Mouse (Mus musculus): Measurements from ENCODE around the gene Sowahc. TPM values are rescaled to one million over a fixed set of nuclear protein-coding genes. Genes with fewer than 3 reads are reported as not detected.

Gene Sowahc
- 0.57 TPM for polyA plus RNA-seq (2017; shearing (Covaris generic))

DNA sequence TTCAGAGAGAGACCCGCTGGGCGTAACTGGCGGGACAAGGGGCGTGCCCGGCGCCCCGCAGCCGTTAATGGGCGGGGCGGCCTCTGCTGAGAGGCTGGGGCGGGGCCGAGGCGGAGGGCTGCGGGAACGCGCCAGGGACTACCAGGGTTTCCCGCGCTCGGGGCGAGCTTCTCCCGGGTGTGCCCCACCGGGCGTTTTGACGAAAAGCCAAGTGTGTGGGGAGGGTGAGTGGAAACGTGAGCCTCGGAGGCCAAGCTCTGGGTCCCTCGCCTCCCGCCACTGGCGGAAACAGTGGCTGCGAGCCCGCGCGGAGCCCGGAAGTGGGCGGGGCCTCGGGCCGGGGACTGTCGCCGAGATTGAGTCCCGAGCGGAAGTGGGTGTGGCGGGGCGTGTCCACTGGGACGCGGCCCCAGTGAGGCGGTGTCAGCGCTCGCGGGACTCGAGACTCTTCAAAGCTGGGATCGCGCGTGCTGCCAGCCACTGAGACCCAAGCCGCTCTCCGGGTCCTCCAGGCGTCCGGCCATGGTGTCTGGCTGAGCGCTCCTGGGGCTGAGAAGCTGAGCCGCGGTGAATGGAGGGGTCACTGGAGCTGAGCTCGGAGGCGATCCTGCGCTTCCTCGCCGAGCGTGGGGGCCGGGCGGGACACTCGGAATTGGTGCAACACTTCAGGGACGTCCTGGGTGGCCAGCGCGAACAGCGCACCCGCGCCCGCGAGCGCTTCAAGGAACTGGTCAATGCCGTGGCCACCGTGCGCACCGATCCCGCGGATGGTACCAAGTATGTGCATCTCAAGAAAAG, at the start of gene Sowahc, which contains the start of gene Sept10:
Gene Sowahc (plus strand): TSS at position 481 of the 798 bp plus-strand sequence.
Gene Sept10 (minus strand): TSS at position 375 of the 798 bp plus-strand sequence.

Other genes starting within 250 kb of the Sowahc start
- 0.38 TPM for gene Sept10, start 106 bp upstream of the Sowahc start, polyA plus RNA-seq (2017; shearing (Covaris generic))
- gene P4ha1, start 101.3 kb downstream of the Sowahc start, polyA plus RNA-seq (2017; shearing (Covaris generic)): 83.9 TPM
- 83.7 TPM for gene Gm10273, start 173.7 kb downstream of the Sowahc start, polyA plus RNA-seq (2017; shearing (Covaris generic))
- not detected for gene Pla2g12b, start 181.7 kb downstream of the Sowahc start, polyA plus RNA-seq (2017; shearing (Covaris generic))
- 0.22 TPM for gene Oit3, start 219.8 kb downstream of the Sowahc start, polyA plus RNA-seq (2017; shearing (Covaris generic))

Measured in CD4-positive, CD25-positive, alpha-beta regulatory T cell, adult 9 weeks (primary cell).